Mouse (Mus musculus) splenic B cell, adult 2 months (primary cell): ENCODE results near the gene Umad1.

Source experiments
- DNase-seq: peaks from one replicate; pipeline ENCODE4 v3.0.0-alpha.2; 2011; ENCODE audit warnings: low read depth, low spot score
- H3K27me3 ChIP-seq: 2 replicates; pipeline ENCODE4 v1.6.1; 2012; ENCODE audit warnings: mild to moderate bottlenecking, low read length, moderate library complexity, mixed read lengths; ENCODE audit not compliant: control insufficient read depth, poor library complexity, insufficient read depth, severe bottlenecking
- H3K36me3 ChIP-seq: 2 replicates; pipeline ENCODE4 v1.6.1; 2012; ENCODE audit warnings: mild to moderate bottlenecking, low read length, moderate library complexity, mixed read lengths; ENCODE audit not compliant: control insufficient read depth, poor library complexity, insufficient read depth, severe bottlenecking

Gene Umad1

DNA sequence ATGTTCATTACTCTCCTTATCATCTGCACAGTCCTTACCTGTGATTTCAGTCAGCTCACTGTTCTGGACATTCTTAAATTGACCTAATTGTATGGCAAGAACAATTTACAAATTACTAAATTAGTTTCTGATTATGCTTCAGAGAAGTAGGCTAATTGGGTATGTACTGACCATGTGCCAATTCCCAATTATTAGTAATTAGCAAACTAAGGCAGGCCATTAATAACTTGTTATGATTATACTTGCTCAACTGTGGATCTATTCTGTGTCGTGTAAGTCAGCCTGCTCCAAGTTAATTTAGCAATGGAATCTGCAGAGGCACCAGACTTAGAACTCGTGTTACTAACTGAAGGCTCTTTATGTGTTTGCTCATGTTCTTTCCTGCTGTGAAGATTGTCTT, 114.0 kb downstream of the Umad1 start:
- DNase-seq, result no peak
- H3K36me3 ChIP-seq, result no peaks in the 10 kb centered on the region
- H3K27me3 ChIP-seq, result no peaks in the 10 kb centered on the region

GRCm38 (mm10) chr6:8373851-8374250, 114.8 kb downstream of the Umad1 start:
- Histone ChIP-seq H3K36me3 (no peaks in the 10 kb centered on the region), H3K27me3 (no peaks in the 10 kb centered on the region)
- DNase-seq, result no peak

DNA sequence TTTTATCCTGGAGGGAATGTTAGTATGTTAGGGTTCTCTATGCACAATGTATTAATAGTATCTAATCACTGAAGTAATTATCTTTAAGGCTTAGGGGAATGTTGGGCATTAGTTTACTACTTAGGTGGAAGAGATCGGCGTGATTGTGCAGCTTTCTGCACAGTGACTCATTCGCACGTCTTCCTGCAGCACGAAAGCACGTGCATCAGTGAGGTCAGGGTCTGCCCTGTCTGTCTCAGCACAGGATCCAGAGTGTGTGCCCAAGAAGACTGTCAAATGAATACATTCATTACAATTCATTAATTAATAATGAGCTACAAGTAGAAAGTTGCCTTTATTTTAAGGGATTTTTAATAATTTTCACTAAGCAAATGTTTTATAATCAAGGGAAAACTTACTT, 115.2 kb downstream of the Umad1 start:
- no peaks in the 10 kb centered on the region for H3K27me3 ChIP-seq
- H3K36me3 ChIP-seq, result no peaks in the 10 kb centered on the region
- DNase-seq, result no peak

GRCm38 (mm10) chr6:8374712-8375111, 115.6 kb downstream of the Umad1 start:
- no peak for DNase-seq
- Histone ChIP-seq H3K36me3 (no peaks in the 10 kb centered on the region), H3K27me3 (no peaks in the 10 kb centered on the region)

GRCm38 (mm10) chr6:8376351-8376750, 117.3 kb downstream of the Umad1 start:
- no peaks in the 10 kb centered on the region for H3K36me3 ChIP-seq
- no peak for DNase-seq
- no peaks in the 10 kb centered on the region for H3K27me3 ChIP-seq

DNA sequence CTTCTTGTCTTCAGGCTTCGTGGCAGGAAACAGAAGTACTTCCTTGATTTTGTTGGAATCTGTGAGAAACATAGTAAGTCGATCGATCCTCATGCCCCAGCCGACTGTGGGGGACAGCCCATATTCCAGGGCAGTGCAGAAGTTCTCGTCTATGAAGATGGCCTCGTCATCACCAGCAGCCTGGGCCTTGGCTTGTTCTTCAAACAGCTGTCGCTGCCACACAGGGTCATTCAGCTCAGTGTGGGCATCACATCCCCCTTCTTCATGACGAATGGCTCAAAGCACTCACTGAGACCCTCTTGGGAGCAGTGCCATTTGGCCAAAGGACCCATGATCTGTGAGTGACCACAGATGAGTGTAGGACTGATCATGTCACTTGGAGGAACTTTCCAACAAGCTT, 118.6 kb downstream of the Umad1 start:
- H3K27me3 ChIP-seq, result no peaks in the 10 kb centered on the region
- DNase-seq, result no peak
- H3K36me3 ChIP-seq, result no peaks in the 10 kb centered on the region

GRCm38 (mm10) chr6:8389307-8389706, 130.2 kb downstream of the Umad1 start:
- Histone ChIP-seq H3K36me3 (no peaks in the 10 kb centered on the region), H3K27me3 (no peaks in the 10 kb centered on the region)
- DNase-seq, result peak; percentile 63

GRCm38 (mm10) chr6:8390296-8390695, 131.2 kb downstream of the Umad1 start:
- peak; percentile 7 for DNase-seq

GRCm38 (mm10) chr6:8390935-8391334, 131.8 kb downstream of the Umad1 start:
- H3K36me3 ChIP-seq, result peaks cover 2% of the 10 kb centered on the region; the same call in 1 of the 2 replicates

More at GRCm38 (mm10) chr6:8390296-8390695, 131.2 kb downstream of the Umad1 start:
- peaks cover 2% of the 10 kb centered on the region; the same call in 1 of the 2 replicates for H3K36me3 ChIP-seq
- no peaks in the 10 kb centered on the region for H3K27me3 ChIP-seq

DNA sequence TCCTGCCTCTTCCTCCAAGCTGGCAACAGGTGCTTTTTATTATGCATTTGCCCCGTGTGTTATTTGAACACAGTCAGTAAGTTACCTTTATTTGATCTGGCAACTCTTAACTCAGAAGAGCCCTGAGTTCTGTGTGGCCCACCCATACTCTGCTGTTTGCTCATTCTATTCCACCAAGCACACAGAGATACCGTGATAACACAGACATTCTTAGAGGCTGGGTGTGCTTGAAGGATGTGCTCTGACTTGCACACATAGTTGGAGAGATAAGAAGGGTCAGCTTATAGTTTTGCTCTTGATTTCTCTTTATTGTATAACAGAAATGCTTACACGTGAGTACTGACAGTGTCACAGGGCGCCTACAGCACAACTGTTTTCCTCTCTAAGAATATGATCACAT, 133.9 kb downstream of the Umad1 start:
- Histone ChIP-seq H3K36me3 (peaks cover 2% of the 10 kb centered on the region; the same call in 1 of the 2 replicates), H3K27me3 (no peaks in the 10 kb centered on the region)
- DNase-seq, result no peak

More at GRCm38 (mm10) chr6:8390935-8391334, 131.8 kb downstream of the Umad1 start:
- peak; percentile 38 for DNase-seq
- no peaks in the 10 kb centered on the region for H3K27me3 ChIP-seq

GRCm38 (mm10) chr6:8394044-8394443, 135.0 kb downstream of the Umad1 start:
- Histone ChIP-seq H3K36me3 (peaks cover 2% of the 10 kb centered on the region; the same call in 1 of the 2 replicates), H3K27me3 (no peaks in the 10 kb centered on the region)
- no peak for DNase-seq

- no peak for DNase-seq
- Histone ChIP-seq H3K27me3 (no peaks in the 10 kb centered on the region), H3K36me3 (peaks cover 2% of the 10 kb centered on the region; the same call in 1 of the 2 replicates)
Measured at GRCm38 (mm10) chr6:8395061-8395460, 136.0 kb downstream of the Umad1 start.

- Histone ChIP-seq H3K36me3 (peaks cover 4% of the 10 kb centered on the region; the same call in 1 of the 2 replicates), H3K27me3 (no peaks in the 10 kb centered on the region)
- no peak for DNase-seq
Measured at GRCm38 (mm10) chr6:8397252-8397651, 138.2 kb downstream of the Umad1 start.

GRCm38 (mm10) chr6:8399710-8400109, 140.6 kb downstream of the Umad1 start:
- no peak for DNase-seq
- peaks cover 3% of the 10 kb centered on the region; the same call in 1 of the 2 replicates for H3K36me3 ChIP-seq
- H3K27me3 ChIP-seq, result no peaks in the 10 kb centered on the region

DNA sequence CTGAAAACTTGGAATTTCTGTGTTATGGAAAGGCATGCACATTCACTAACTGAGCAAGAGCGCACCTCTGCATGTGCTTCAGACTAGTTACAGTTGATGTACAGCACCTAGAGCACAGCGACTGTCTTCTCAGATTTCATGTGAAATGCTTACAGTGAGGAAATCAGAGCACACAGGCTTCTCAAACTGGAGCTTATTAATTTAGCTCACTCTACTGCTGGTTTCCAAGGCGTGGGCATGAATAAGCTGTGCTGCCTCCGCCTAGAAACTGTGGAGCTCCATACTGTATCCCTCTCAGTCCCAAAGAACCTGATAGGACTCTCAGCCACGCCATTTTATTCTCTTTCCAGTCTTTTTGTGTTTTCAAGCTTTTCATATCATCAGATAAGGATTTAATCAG, 144.0 kb downstream of the Umad1 start:
- DNase-seq, result no peak
- no peaks in the 10 kb centered on the region for H3K27me3 ChIP-seq
- H3K36me3 ChIP-seq, result 0 out of 2 replicates have a peak, but pooled peaks cover 3% of the 10 kb centered on the region

- Histone ChIP-seq H3K27me3 (no peaks in the 10 kb centered on the region), H3K36me3 (0 out of 2 replicates have a peak, but pooled peaks cover 3% of the 10 kb centered on the region)
- DNase-seq, result no peak
Measured at GRCm38 (mm10) chr6:8405844-8406243, 146.8 kb downstream of the Umad1 start.
